Mouse (Mus musculus) CH12.LX (cell line): ENCODE measurements at regions not wholly inside any gene's neighbourhood (a gene's known extent, or its start where the extent isn't known, plus 50 kb on each side); places are given as distances from the start of the nearest gene placed in this dataset.

ENCODE experiments used
- DNase-seq: peaks from one replicate; pipeline ENCODE4 v3.0.0-alpha.2; 2013; ENCODE audit errors: extremely low read depth
- H3K27ac ChIP-seq: 2 replicates; pipeline ENCODE4 v1.5.1; 2012; ENCODE audit warnings: low read depth, mild to moderate bottlenecking, control low read depth, moderate library complexity; ENCODE audit not compliant: insufficient read depth
- H3K27me3 ChIP-seq: replicated peaks from 2 replicates; pipeline ENCODE3; 2012; ENCODE audit warnings: inconsistent platforms
- H3K36me3 ChIP-seq, 2 experiments: replicated peaks in 1 of 2; 2 replicates each; pipeline versions ENCODE3 to v1.6.1; 2012; ENCODE audit warnings: inconsistent platforms in 1 of 2, low read length in 1 of 2, mild to moderate bottlenecking in 1 of 2, mixed read lengths in 1 of 2, moderate library complexity in 1 of 2; ENCODE audit not compliant: control insufficient read depth in 1 of 2, insufficient read depth in 1 of 2
- H3K4me1 ChIP-seq, 2 experiments: 2 replicates each; pipeline ENCODE4 v1.6.1; 2012; ENCODE audit warnings: inconsistent platforms in 1 of 2, moderate library complexity in 1 of 2; ENCODE audit not compliant: insufficient read depth in 2 of 2, control insufficient read depth in 1 of 2
- H3K4me2 ChIP-seq: 2 replicates; pipeline ENCODE4 v1.6.1; 2012; ENCODE audit warnings: low read depth, mild to moderate bottlenecking, control low read depth; ENCODE audit not compliant: poor library complexity, insufficient read depth, severe bottlenecking
- H3K4me3 ChIP-seq, 3 experiments: fragments of 150-350 bp in 1 of 3; sonication (generic) in 1 of 3; replicated peaks in 1 of 3; 2 replicates each; pipeline versions ENCODE3 to v1.5.1; 2011 to 2012; ENCODE audit warnings: low read depth in 2 of 3, low read length in 2 of 3, mild to moderate bottlenecking in 2 of 3, moderate library complexity in 2 of 3, control low read depth in 1 of 3, improper control_type of control experiment in 1 of 3, inconsistent platforms in 1 of 3, mixed read lengths in 1 of 3; ENCODE audit not compliant: poor library complexity in 1 of 3
- H3K79me2 ChIP-seq: replicated peaks from 2 replicates; pipeline ENCODE4 v1.6.1; 2012; ENCODE audit warnings: mild to moderate bottlenecking, moderate library complexity; ENCODE audit not compliant: control insufficient read depth, poor library complexity, insufficient read depth, severe bottlenecking; ENCODE audit errors: extremely low read depth
- H3K9ac ChIP-seq: 2 replicates; pipeline ENCODE4 v1.6.1; 2012; ENCODE audit warnings: low read depth, mild to moderate bottlenecking, control low read depth, moderate library complexity; ENCODE audit not compliant: insufficient read depth
- H3K9me3 ChIP-seq: replicated peaks from 2 replicates; pipeline ENCODE3; 2012; ENCODE audit warnings: low read length, inconsistent platforms, mixed read lengths
- E2F4 ChIP-seq: IDR thresholded peaks from 2 replicates; pipeline ENCODE4 v1.6.1; 2011; ENCODE audit warnings: low read depth, low read length, improper control_type of control experiment; ENCODE audit not compliant: insufficient replicate concordance
- ELF1 ChIP-seq: IDR thresholded peaks from 2 replicates; pipeline ENCODE4 v1.6.1; 2014; ENCODE audit warnings: low read depth, mild to moderate bottlenecking, inconsistent platforms, low read length, improper control_type of control experiment
- EP300 ChIP-seq: IDR thresholded peaks from 2 replicates; pipeline ENCODE4 v1.6.1; 2011; ENCODE audit warnings: low read length, improper control_type of control experiment
- ETS1 ChIP-seq: conservative IDR thresholded peaks from 2 replicates; pipeline ENCODE4 v1.6.1; 2012; ENCODE audit warnings: low read depth, mild to moderate bottlenecking, inconsistent platforms, low read length, improper control_type of control experiment, moderate library complexity
- GABPA ChIP-seq: IDR thresholded peaks from 2 replicates; pipeline ENCODE4 v1.6.1; 2012; ENCODE audit warnings: low read depth, low read length, improper control_type of control experiment, inconsistent platforms; ENCODE audit not compliant: insufficient replicate concordance
- IRF4 ChIP-seq: IDR thresholded peaks from 2 replicates; pipeline ENCODE4 v1.6.1; 2014; ENCODE audit warnings: low read depth, mild to moderate bottlenecking, inconsistent platforms, low read length, improper control_type of control experiment
- JUN ChIP-seq: IDR thresholded peaks from 2 replicates; pipeline ENCODE4 v1.6.1; 2011; ENCODE audit warnings: low read depth, mild to moderate bottlenecking, low read length, improper control_type of control experiment, moderate library complexity; ENCODE audit not compliant: insufficient read depth
- MAFK ChIP-seq: IDR thresholded peaks from 2 replicates; pipeline ENCODE4 v1.6.1; 2011; ENCODE audit warnings: low read length, improper control_type of control experiment; ENCODE audit not compliant: insufficient replicate concordance
- MEF2A ChIP-seq: IDR thresholded peaks from 2 replicates; pipeline ENCODE4 v1.6.1; 2014; ENCODE audit warnings: low read depth, mild to moderate bottlenecking, inconsistent platforms, low read length, improper control_type of control experiment, borderline replicate concordance
- MYC ChIP-seq: IDR thresholded peaks from 2 replicates; pipeline ENCODE4 v1.6.1; 2011; ENCODE audit warnings: low read depth, mild to moderate bottlenecking, improper control_type of control experiment, low read length
- NRF1 ChIP-seq: IDR thresholded peaks from 2 replicates; pipeline ENCODE4 v1.6.1; 2014; ENCODE audit warnings: low read depth, mild to moderate bottlenecking, inconsistent platforms, low read length, improper control_type of control experiment, moderate library complexity
- PAX5 ChIP-seq: IDR thresholded peaks from 2 replicates; pipeline ENCODE4 v1.6.1; 2012; ENCODE audit warnings: low read length, inconsistent platforms, mixed read lengths
- POLR2AphosphoS2 ChIP-seq: IDR thresholded peaks from 2 replicates; pipeline ENCODE4 v1.6.1; 2011; ENCODE audit warnings: low read depth, low read length, improper control_type of control experiment
- RAD21 ChIP-seq: IDR thresholded peaks from 2 replicates; pipeline ENCODE4 v1.6.1; 2011; ENCODE audit warnings: low read depth, mild to moderate bottlenecking, low read length, improper control_type of control experiment, moderate library complexity
- SMC3 ChIP-seq: IDR thresholded peaks from 2 replicates; pipeline ENCODE4 v1.6.1; 2011; ENCODE audit warnings: low read depth, low read length, improper control_type of control experiment
- TBP ChIP-seq: conservative IDR thresholded peaks from 2 replicates; pipeline ENCODE4 v1.6.1; 2011; ENCODE audit warnings: low read depth, low read length, improper control_type of control experiment
- UBTF ChIP-seq: IDR thresholded peaks from 2 replicates; pipeline ENCODE4 v1.6.1; 2012; ENCODE audit warnings: low read depth, mild to moderate bottlenecking, inconsistent platforms, low read length, improper control_type of control experiment, moderate library complexity
- USF1 ChIP-seq: IDR thresholded peaks from 2 replicates; pipeline ENCODE4 v1.6.1; 2014; ENCODE audit warnings: low read depth, mild to moderate bottlenecking, inconsistent platforms, low read length, improper control_type of control experiment
- USF2 ChIP-seq: conservative IDR thresholded peaks from 2 replicates; pipeline ENCODE4 v1.6.1; 2011; ENCODE audit warnings: low read depth, low read length, improper control_type of control experiment
- ZC3H11A ChIP-seq: IDR thresholded peaks from 2 replicates; pipeline ENCODE4 v1.6.1; 2012; ENCODE audit warnings: low read depth, mild to moderate bottlenecking, inconsistent platforms, low read length, improper control_type of control experiment
- dilution Hi-C: fragments of 300-500 bp; cut with MboI; formaldehyde crosslinking; loops from 2 replicates; pipeline ENCODE4 v1.14.3; 2020; ENCODE audit warnings: low sequenced_read_pairs; ENCODE audit not compliant: extremely low pct_unique_long_range_greater_than_20kb, extremely low pct_ligation_motif_present
- in situ Hi-C: fragments of 300-500 bp; cut with MboI; formaldehyde crosslinking; loops from 3 replicates; pipeline ENCODE4 v1.14.3; 2019; ENCODE audit warnings: low sequenced_read_pairs, low pct_ligation_motif_present, low pct_unique_long_range_greater_than_20kb, mixed read lengths

- Histone ChIP-seq H3K36me3 (no peaks in the 10 kb centered on the region), H3K4me3 (no peak overlapping the region), H3K9me3 (peaks cover 75% of the 10 kb centered on the region), H3K9ac (no peak overlapping the region), H3K27ac (no peak overlapping the region), H3K4me2 (no peak overlapping the region), H3K79me2 (no peaks in the 10 kb centered on the region), H3K4me1 (no peaks in the 10 kb centered on the region), H3K27me3 (no peaks in the 10 kb centered on the region)
- no peak for DNase-seq
- TF ChIP-seq IRF4 (no peak), ELF1 (no peak), SMC3 (no peak)
- in situ Hi-C loops (no loop called here), dilution Hi-C loops (no loop called here)
Observed at GRCm38 (mm10) chr11:7949201-7949875, 715.0 kb downstream of the Tns3 start.

GRCm38 (mm10) chr11:7944956-7945515 lies 719.3 kb downstream of the Tns3 start:
- Histone ChIP-seq H3K9me3 (peaks cover 74% of the 10 kb centered on the region), H3K9ac (no peak overlapping the region), H3K27me3 (no peaks in the 10 kb centered on the region), H3K27ac (no peak overlapping the region), H3K4me3 (no peak overlapping the region), H3K36me3 (no peaks in the 10 kb centered on the region), H3K4me1 (no peaks in the 10 kb centered on the region), H3K79me2 (no peaks in the 10 kb centered on the region), H3K4me2 (no peak overlapping the region)
- dilution Hi-C loops, result no loop called here
- DNase-seq, result no peak
- TF ChIP-seq SMC3 (no peak), EP300 (no peak), UBTF (no peak), ELF1 (no peak), PAX5 (no peak), USF2 (no peak), GABPA (no peak), E2F4 (no peak), NRF1 (no peak), MYC (no peak), USF1 (no peak), MEF2A (no peak), ETS1 (no peak), RAD21 (no peak), MAFK (no peak), TBP (no peak), JUN (no peak), IRF4 (no peak), ZC3H11A (no peak), POLR2AphosphoS2 (no peak)
- in situ Hi-C loops, result no loop called here
